8 mouse cellular contexts compared by ENCODE assay signal in the genomic region with DNA sequence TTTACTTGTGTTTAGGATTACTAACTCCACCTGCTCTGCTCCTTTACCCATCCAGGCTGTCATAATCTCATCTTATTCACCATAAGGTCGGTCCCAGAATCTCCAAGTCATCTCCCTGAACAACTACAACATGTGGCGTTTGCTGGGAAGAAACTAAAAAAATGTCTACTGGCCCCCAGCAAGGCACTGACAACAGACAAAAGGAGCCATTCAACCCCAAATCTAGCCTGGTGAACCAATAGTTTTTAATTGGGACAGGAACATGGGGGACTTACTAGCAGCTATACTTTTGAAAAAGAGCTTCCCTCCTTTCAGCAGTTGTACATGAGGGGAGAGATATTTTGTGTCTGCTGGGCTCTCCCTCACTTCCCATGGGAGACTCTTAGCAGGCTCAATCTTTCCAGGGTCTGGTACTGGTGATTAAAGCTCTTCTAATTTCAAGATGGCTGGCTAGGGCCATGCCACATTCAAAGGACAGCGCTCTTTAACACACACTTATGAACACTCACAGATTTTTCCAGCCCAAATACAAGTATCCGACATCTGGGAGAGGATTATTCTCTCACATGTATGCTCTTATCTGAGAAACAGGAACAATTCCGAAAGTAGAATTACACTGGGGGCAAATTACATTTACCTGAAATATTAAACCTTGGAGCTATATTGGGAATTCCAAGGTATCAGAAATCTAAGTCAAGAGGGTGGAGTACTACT. TPM values are rescaled to one million over a fixed set of nuclear protein-coding genes. Genes with fewer than 3 reads are reported as not detected.
DNase-seq lines count a peak whose midpoint lies in the region; ATAC-seq and TF ChIP-seq lines count a peak whose summit lies in the region.

No protein-coding gene starts in this region.

- peak overlapping the region; percentile 75 for H3K9ac ChIP-seq in kidney, embryonic 16.5 days (replicated peaks; ENCODE audit: low read length)
- H3K9ac ChIP-seq in embryonic facial prominence, embryonic 15.5 days = peak overlapping the region; percentile 44; the same call in 1 of the 2 replicates
- no peak overlapping the region for H3K9ac ChIP-seq in intestine, embryonic 15.5 days
- H3K9ac ChIP-seq in midbrain, postnatal 0 days (replicated peaks; ENCODE audit: low read length, poor library complexity, severe bottlenecking) = peak overlapping the region; percentile 55

- no peaks in the 10 kb centered on the region for H3K9me3 ChIP-seq in kidney, embryonic 16.5 days (ENCODE audit: low read length)
- H3K9me3 ChIP-seq in embryonic facial prominence, embryonic 15.5 days (replicated peaks) = no peaks in the 10 kb centered on the region
- H3K9me3 ChIP-seq in intestine, embryonic 15.5 days = no peaks in the 10 kb centered on the region
- no peaks in the 10 kb centered on the region for H3K9me3 ChIP-seq in midbrain, postnatal 0 days (ENCODE audit: low read length)

- H3K27me3 ChIP-seq in kidney, embryonic 16.5 days (ENCODE audit: insufficient read depth, low read length) = no peaks in the 10 kb centered on the region
- no peaks in the 10 kb centered on the region for H3K27me3 ChIP-seq in kidney, adult 2 months (replicated peaks; ENCODE audit: control insufficient read depth, insufficient read depth, low read length)
- no peaks in the 10 kb centered on the region for H3K27me3 ChIP-seq in embryonic facial prominence, embryonic 15.5 days
- no peaks in the 10 kb centered on the region for H3K27me3 ChIP-seq in intestine, embryonic 15.5 days (replicated peaks)
- no peaks in the 10 kb centered on the region for H3K27me3 ChIP-seq in midbrain, postnatal 0 days (ENCODE audit: insufficient read depth, low read length)

- WGBS in kidney, embryonic 16.5 days = 71% methylated on average over 5 of the region's 5 CpGs
- WGBS in kidney, adult 2 months = 86% methylated on average over 5 of the region's 5 CpGs
- WGBS in embryonic facial prominence, embryonic 15.5 days = 41% methylated on average over 5 of the region's 5 CpGs
- 53% methylated on average over 5 of the region's 5 CpGs for WGBS in intestine, embryonic 15.5 days
- WGBS in midbrain, postnatal 0 days = 31% methylated on average over 5 of the region's 5 CpGs

- no peak for TF ChIP-seq CTCF in kidney, adult 2 months (conservative IDR thresholded peaks at IDR 0.05; ENCODE audit: insufficient read depth, insufficient read length, low read depth, low read length)
- TF ChIP-seq CTCF in midbrain, postnatal 0 days (IDR thresholded peaks at IDR 0.05) = no peak

- H3K4me2 ChIP-seq in kidney, embryonic 16.5 days (replicated peaks; ENCODE audit: low read depth, low read length) = peak overlapping the region; percentile 72
- H3K4me2 ChIP-seq in embryonic facial prominence, embryonic 15.5 days (replicated peaks) = peak overlapping the region; percentile 73
- peak overlapping the region; percentile 73 for H3K4me2 ChIP-seq in intestine, embryonic 15.5 days (replicated peaks)
- H3K4me2 ChIP-seq in midbrain, postnatal 0 days (ENCODE audit: low read depth, low read length, poor library complexity, severe bottlenecking) = peak overlapping the region; percentile 59

- TF ChIP-seq POLR2A in kidney, adult 2 months (IDR thresholded peaks at IDR 0.05; ENCODE audit: low read depth, low read length) = no peak

- no peak for DNase-seq in kidney, adult 2 months
- DNase-seq in midbrain, postnatal 0 days (ENCODE audit: low spot score) = no peak
- no peak for DNase-seq in gastrocnemius, postnatal 25 days
- DNase-seq in left cerebral cortex, adult 8-10 months (ENCODE audit: low spot score in 2 of 2) = no peak
- no peak for DNase-seq in adrenal gland, postnatal 14 days

- H3K4me3 ChIP-seq in kidney, embryonic 16.5 days (ENCODE audit: low read length) = peak overlapping the region; percentile 54
- no peak overlapping the region for H3K4me3 ChIP-seq in kidney, adult 2 months (ENCODE audit: insufficient read depth, low read depth, low read length)
- peak overlapping the region; percentile 51 for H3K4me3 ChIP-seq in embryonic facial prominence, embryonic 15.5 days (replicated peaks)
- H3K4me3 ChIP-seq in intestine, embryonic 15.5 days (replicated peaks) = peak overlapping the region; percentile 38
- H3K4me3 ChIP-seq in midbrain, postnatal 0 days (ENCODE audit: low read depth, low read length) = peak overlapping the region; percentile 35

- ATAC-seq in kidney, embryonic 16.5 days (ENCODE audit: low FRiP score, low TSS enrichment) = no peak
- ATAC-seq in embryonic facial prominence, embryonic 15.5 days (ENCODE audit: insufficient number of reproducible peaks, low FRiP score, low TSS enrichment, low read depth) = no peak
- ATAC-seq in intestine, embryonic 15.5 days = no peak
- ATAC-seq in midbrain, postnatal 0 days (ENCODE audit: low FRiP score) = 0 out of 2 replicates have a peak, but pooled peaks have one; percentile 11

- no peaks in the 10 kb centered on the region for H3K36me3 ChIP-seq in kidney, embryonic 16.5 days (ENCODE audit: insufficient read depth, low read length)
- H3K36me3 ChIP-seq in kidney, adult 2 months (ENCODE audit: control insufficient read depth, insufficient read depth, low read length) = no peaks in the 10 kb centered on the region
- no peaks in the 10 kb centered on the region for H3K36me3 ChIP-seq in embryonic facial prominence, embryonic 15.5 days
- H3K36me3 ChIP-seq in intestine, embryonic 15.5 days = no peaks in the 10 kb centered on the region
- no peaks in the 10 kb centered on the region for H3K36me3 ChIP-seq in midbrain, postnatal 0 days (ENCODE audit: insufficient read depth, low read length)

- no peak overlapping the region for H3K27ac ChIP-seq in kidney, embryonic 16.5 days (ENCODE audit: low read length)
- H3K27ac ChIP-seq in kidney, adult 2 months (ENCODE audit: insufficient read depth, low read depth, low read length) = no peak overlapping the region
- H3K27ac ChIP-seq in embryonic facial prominence, embryonic 15.5 days (replicated peaks) = peak overlapping the region; percentile 88
- H3K27ac ChIP-seq in intestine, embryonic 15.5 days = peak overlapping the region; percentile 70
- H3K27ac ChIP-seq in midbrain, postnatal 0 days (ENCODE audit: low read depth, low read length) = peak overlapping the region; percentile 95

- H3K4me1 ChIP-seq in kidney, embryonic 16.5 days (ENCODE audit: insufficient read depth, low read length) = peaks cover 20% of the 10 kb centered on the region
- H3K4me1 ChIP-seq in kidney, adult 2 months (ENCODE audit: control insufficient read depth, insufficient read depth, low read length) = peaks cover 14% of the 10 kb centered on the region
- peaks cover 31% of the 10 kb centered on the region for H3K4me1 ChIP-seq in embryonic facial prominence, embryonic 15.5 days
- peaks cover 6% of the 10 kb centered on the region; the same call in 1 of the 2 replicates for H3K4me1 ChIP-seq in intestine, embryonic 15.5 days (replicated peaks)
- peaks cover 10% of the 10 kb centered on the region for H3K4me1 ChIP-seq in midbrain, postnatal 0 days (ENCODE audit: insufficient read depth, low read length)

RNA-seq across cellular contexts. Expression of gene Psmg4, which starts 13.1 kb away (rescaled TPM):
- 67.4 and 74.9 TPM in 2 replicates for polyA plus RNA-seq in kidney, embryonic 16.5 days (2015; fragmentation: Nextera tagmentation; extraction: Ambion mirVana)
- 88.7 and 96.2 TPM in 2 replicates for polyA plus RNA-seq in kidney, adult 2 months (2012; rRNA removed)
- 72.6 and 76.4 TPM in 2 replicates for polyA plus RNA-seq in embryonic facial prominence, embryonic 15.5 days (2015; fragmentation: Nextera tagmentation; extraction: Ambion mirVana)
- polyA plus RNA-seq in intestine, embryonic 15.5 days (2015; fragmentation: Nextera tagmentation; extraction: Ambion mirVana) = 71.3 and 88.2 TPM in 2 replicates
- 36.5 and 99.5 TPM in 2 replicates for total RNA-seq in midbrain, postnatal 0 days (2014; rRNA removed)
- 82.0 and 87.7 TPM in 2 replicates for polyA plus RNA-seq in midbrain, postnatal 0 days (2015; fragmentation: Nextera tagmentation; extraction: Ambion mirVana)
- total RNA-seq in gastrocnemius, postnatal 25 days (2021) = 10 to 100 TPM; 15.9 to 16.2 TPM
- 10 to 100 TPM; 22.1 to 27.2 (median 25.6) TPM for total RNA-seq in left cerebral cortex, adult 8-10 months (2022)
- 30.2 and 40.3 TPM in 2 replicates for total RNA-seq in adrenal gland, postnatal 14 days (2021)

RNA-seq across cellular contexts. Expression of gene Tubb2b, which starts 19.4 kb away (rescaled TPM):
- 39.7 and 40.4 TPM in 2 replicates for polyA plus RNA-seq in kidney, embryonic 16.5 days (2015; fragmentation: Nextera tagmentation; extraction: Ambion mirVana)
- 27.6 and 30.5 TPM in 2 replicates for polyA plus RNA-seq in kidney, adult 2 months (2012; rRNA removed)
- polyA plus RNA-seq in embryonic facial prominence, embryonic 15.5 days (2015; fragmentation: Nextera tagmentation; extraction: Ambion mirVana) = 55.4 and 56.9 TPM in 2 replicates
- 33.5 and 34.2 TPM in 2 replicates for polyA plus RNA-seq in intestine, embryonic 15.5 days (2015; fragmentation: Nextera tagmentation; extraction: Ambion mirVana)
- 4,904 and 4,995 TPM in 2 replicates for total RNA-seq in midbrain, postnatal 0 days (2014; rRNA removed)
- 937 and 994 TPM in 2 replicates for polyA plus RNA-seq in midbrain, postnatal 0 days (2015; fragmentation: Nextera tagmentation; extraction: Ambion mirVana)
- 1 to 10 TPM; 2.3 to 3.6 TPM for total RNA-seq in gastrocnemius, postnatal 25 days (2021)
- 100 to 1,000 TPM; 158 to 170 (median 167) TPM for total RNA-seq in left cerebral cortex, adult 8-10 months (2022)
- total RNA-seq in adrenal gland, postnatal 14 days (2021) = 5.5 and 22.5 TPM in 2 replicates

Comparison
In these comparisons a context has a peak if more than half of its experiments do, and no peak if none do; other contexts are left out.
1. H3K27ac ChIP-seq: peak in embryonic facial prominence, embryonic 15.5 days (single experiment), intestine, embryonic 15.5 days (single experiment) and midbrain, postnatal 0 days (single experiment); none in kidney, embryonic 16.5 days (single experiment) and kidney, adult 2 months (single experiment).
2. RNA of gene Tubb2b, which starts 19.4 kb away (polyA plus RNA-seq): 937 to 994 TPM in midbrain, postnatal 0 days; 55.4 to 56.9 TPM in embryonic facial prominence, embryonic 15.5 days, 39.7 to 40.4 TPM in kidney, embryonic 16.5 days, 33.5 to 34.2 TPM in intestine, embryonic 15.5 days and 27.6 to 30.5 TPM in kidney, adult 2 months; every median in the first group is over 10 times any median in the second.
3. Peak in every context shown above with its lines, with median percentiles within 50 percentile points of each other: H3K4me2 ChIP-seq.